In the genomic region with DNA sequence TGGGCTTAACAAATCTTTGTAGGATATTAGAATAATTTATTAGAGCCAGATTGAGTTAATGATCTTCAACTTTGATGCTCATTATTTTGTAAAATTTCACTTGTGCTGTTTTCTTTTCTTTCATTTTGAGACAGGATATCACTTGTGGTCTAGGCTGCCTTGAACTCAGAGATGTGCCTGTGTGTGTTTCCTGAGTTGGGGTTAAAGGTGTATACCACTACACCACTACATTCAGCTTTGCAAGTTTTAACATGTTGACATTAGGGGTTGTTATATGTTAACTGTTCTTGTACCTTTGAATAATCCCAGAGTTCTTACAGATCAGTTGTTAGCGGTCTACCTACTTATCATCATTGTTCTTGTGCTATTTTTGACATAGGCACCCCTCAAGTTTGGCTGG, we compare ENCODE assay signal across 9 mouse cellular contexts.
"Had no signal": no experiment of that assay in that cellular context is flagged by ENCODE, and none has a peak within 500 bp of the region (broad histone marks: within the 10 kb centered on the region; RNA-seq: fewer than 3 reads in every experiment).

No protein-coding gene starts in this region.

- DNase-seq: kidney, adult 18-20 months; kidney, postnatal 10 days; kidney, postnatal 4 days; lung, adult 2 months; lung, postnatal 36 days; right cerebral cortex, postnatal 14 days; thymus, adult 2 months had no signal

- ATAC-seq: lung, postnatal 0 days; midbrain, embryonic 15.5 days had no signal
